Mouse (Mus musculus): ENCODE data around the gene Sf3b6. TPM values are rescaled to one million over a fixed set of nuclear protein-coding genes. Genes with fewer than 3 reads are reported as not detected.

The Sf3b6 gene
- polyA plus RNA-seq, 1 experiment from 2014 or later: 233 TPM

- Histone ChIP-seq H3K27ac (ENCODE audit: low read length) (peak overlapping the region; percentile 77), H3K9ac (replicated peaks; ENCODE audit: low read depth, low read length) (peak overlapping the region; percentile 75), H3K9me3 (ENCODE audit: control insufficient read depth, low read length) (no peaks in the 10 kb centered on the region), H3K4me2 (ENCODE audit: low read length) (peak overlapping the region; percentile 98), H3K27me3 (replicated peaks; ENCODE audit: control insufficient read depth, insufficient read depth, low read length) (no peaks in the 10 kb centered on the region), H3K4me1 (replicated peaks; ENCODE audit: control insufficient read depth, insufficient read depth, low read length) (peaks cover 19% of the 10 kb centered on the region), H3K4me3 (replicated peaks; ENCODE audit: low read length) (peak overlapping the region; percentile 85), H3K36me3 (ENCODE audit: control insufficient read depth, insufficient read depth) (peaks cover 6% of the 10 kb centered on the region; the same call in 1 of the 2 replicates)
- ATAC-seq: peak; percentile 64
- WGBS: 8% methylated on average over 24 of the region's 24 CpGs
Observed at GRCm38 (mm10) chr12:4816680-4817360, 524 bp upstream of the Sf3b6 start.

- no peak for ATAC-seq
- Histone ChIP-seq H3K9ac (replicated peaks; ENCODE audit: low read depth, low read length) (no peak overlapping the region), H3K4me1 (replicated peaks; ENCODE audit: control insufficient read depth, insufficient read depth, low read length) (no peaks in the 10 kb centered on the region), H3K27ac (ENCODE audit: low read length) (no peak overlapping the region), H3K4me2 (ENCODE audit: low read length) (no peak overlapping the region), H3K4me3 (replicated peaks; ENCODE audit: low read length) (no peak overlapping the region), H3K9me3 (ENCODE audit: control insufficient read depth, low read length) (no peaks in the 10 kb centered on the region), H3K27me3 (replicated peaks; ENCODE audit: control insufficient read depth, insufficient read depth, low read length) (no peaks in the 10 kb centered on the region), H3K36me3 (ENCODE audit: control insufficient read depth, insufficient read depth) (peaks cover 15% of the 10 kb centered on the region)
- WGBS: 73% methylated on average over 3 of the region's 3 CpGs
Observed at GRCm38 (mm10) chr12:4827256-4827655, 9.9 kb downstream of the Sf3b6 start.

GRCm38 (mm10) chr12:4836959-4837358 is 19.6 kb downstream of the Sf3b6 start:
- ATAC-seq: no peak
- peaks cover 8% of the 10 kb centered on the region; the same call in 1 of the 2 replicates for H3K27me3 ChIP-seq (replicated peaks; ENCODE audit: control insufficient read depth, insufficient read depth, low read length)
- H3K36me3 ChIP-seq (ENCODE audit: control insufficient read depth, insufficient read depth): peaks cover 4% of the 10 kb centered on the region; the same call in 1 of the 2 replicates
- H3K9me3 ChIP-seq (ENCODE audit: control insufficient read depth, low read length): no peaks in the 10 kb centered on the region
- H3K4me1 ChIP-seq (replicated peaks; ENCODE audit: control insufficient read depth, insufficient read depth, low read length): peaks cover 5% of the 10 kb centered on the region
- no peak overlapping the region for H3K27ac ChIP-seq (ENCODE audit: low read length)
- 52% methylated on average over 4 of the region's 4 CpGs for WGBS
- no peak overlapping the region for H3K4me2 ChIP-seq (ENCODE audit: low read length)
- no peak overlapping the region for H3K9ac ChIP-seq (replicated peaks; ENCODE audit: low read depth, low read length)
- H3K4me3 ChIP-seq (replicated peaks; ENCODE audit: low read length): no peak overlapping the region

GRCm38 (mm10) chr12:4840010-4840409 is 22.7 kb downstream of the Sf3b6 start:
- Histone ChIP-seq H3K36me3 (ENCODE audit: control insufficient read depth, insufficient read depth) (no peaks in the 10 kb centered on the region), H3K4me1 (replicated peaks; ENCODE audit: control insufficient read depth, insufficient read depth, low read length) (peaks cover 15% of the 10 kb centered on the region), H3K4me3 (replicated peaks; ENCODE audit: low read length) (no peak overlapping the region), H3K4me2 (ENCODE audit: low read length) (no peak overlapping the region), H3K9me3 (ENCODE audit: control insufficient read depth, low read length) (no peaks in the 10 kb centered on the region), H3K27ac (ENCODE audit: low read length) (no peak overlapping the region), H3K9ac (replicated peaks; ENCODE audit: low read depth, low read length) (no peak overlapping the region), H3K27me3 (replicated peaks; ENCODE audit: control insufficient read depth, insufficient read depth, low read length) (peaks cover 8% of the 10 kb centered on the region; the same call in 1 of the 2 replicates)
- ATAC-seq: no peak
- 63% methylated on average over 6 of the region's 6 CpGs for WGBS

GRCm38 (mm10) chr12:4840741-4841140 is 23.4 kb downstream of the Sf3b6 start:
- WGBS: 1% methylated on average over 11 of the region's 11 CpGs
- ATAC-seq: no peak

GRCm38 (mm10) chr12:4841392-4841887 is 24.1 kb downstream of the Sf3b6 start, which contains the start of gene Fkbp1b:
Gene Fkbp1b, minus strand, starts transcription at chr12:4841591.
- Histone ChIP-seq H3K4me2 (ENCODE audit: low read length) (peak within 1 kb of the TSS; percentile 95), H3K4me1 (replicated peaks; ENCODE audit: control insufficient read depth, insufficient read depth, low read length) (peaks cover 15% of the 10 kb centered on the region), H3K4me3 (replicated peaks; ENCODE audit: low read length) (peak within 1 kb of the TSS; percentile 91), H3K9ac (replicated peaks; ENCODE audit: low read depth, low read length) (peak within 1 kb of the TSS; percentile 86), H3K9me3 (ENCODE audit: control insufficient read depth, low read length) (no peaks in the 10 kb centered on the region), H3K27ac (ENCODE audit: low read length) (no peak within 1 kb of the TSS), H3K36me3 (ENCODE audit: control insufficient read depth, insufficient read depth) (no peaks in the 10 kb centered on the region), H3K27me3 (replicated peaks; ENCODE audit: control insufficient read depth, insufficient read depth, low read length) (peaks cover 8% of the 10 kb centered on the region; the same call in 1 of the 2 replicates)
- under 1% methylated on average over 37 of the region's 37 CpGs for WGBS
- ATAC-seq: peak; percentile 52

More at GRCm38 (mm10) chr12:4840741-4841140, 23.4 kb downstream of the Sf3b6 start:
- peak overlapping the region; percentile 86 for H3K9ac ChIP-seq (replicated peaks; ENCODE audit: low read depth, low read length)
- peak overlapping the region; percentile 95 for H3K4me2 ChIP-seq (ENCODE audit: low read length)
- peaks cover 15% of the 10 kb centered on the region for H3K4me1 ChIP-seq (replicated peaks; ENCODE audit: control insufficient read depth, insufficient read depth, low read length)
- H3K9me3 ChIP-seq (ENCODE audit: control insufficient read depth, low read length): no peaks in the 10 kb centered on the region
- no peak overlapping the region for H3K27ac ChIP-seq (ENCODE audit: low read length)
- peak overlapping the region; percentile 91 for H3K4me3 ChIP-seq (replicated peaks; ENCODE audit: low read length)
- no peaks in the 10 kb centered on the region for H3K36me3 ChIP-seq (ENCODE audit: control insufficient read depth, insufficient read depth)
- peaks cover 8% of the 10 kb centered on the region; the same call in 1 of the 2 replicates for H3K27me3 ChIP-seq (replicated peaks; ENCODE audit: control insufficient read depth, insufficient read depth, low read length)

GRCm38 (mm10) chr12:4842456-4842855 is 25.1 kb downstream of the Sf3b6 start:
- H3K9me3 ChIP-seq (ENCODE audit: control insufficient read depth, low read length): no peaks in the 10 kb centered on the region
- H3K4me2 ChIP-seq (ENCODE audit: low read length): no peak overlapping the region
- H3K4me3 ChIP-seq (replicated peaks; ENCODE audit: low read length): no peak overlapping the region
- peaks cover 8% of the 10 kb centered on the region; the same call in 1 of the 2 replicates for H3K27me3 ChIP-seq (replicated peaks; ENCODE audit: control insufficient read depth, insufficient read depth, low read length)
- H3K4me1 ChIP-seq (replicated peaks; ENCODE audit: control insufficient read depth, insufficient read depth, low read length): peaks cover 15% of the 10 kb centered on the region
- 90% methylated on average over 8 of the region's 8 CpGs for WGBS
- no peaks in the 10 kb centered on the region for H3K36me3 ChIP-seq (ENCODE audit: control insufficient read depth, insufficient read depth)
- ATAC-seq: no peak
- H3K27ac ChIP-seq (ENCODE audit: low read length): no peak overlapping the region
- no peak overlapping the region for H3K9ac ChIP-seq (replicated peaks; ENCODE audit: low read depth, low read length)

GRCm38 (mm10) chr12:4842890-4843597 is 25.7 kb downstream of the Sf3b6 start, which contains the start of gene Wdcp:
Gene Wdcp, plus strand, starts transcription at chr12:4843303.
- Histone ChIP-seq H3K4me3 (replicated peaks; ENCODE audit: low read length) (peak within 1 kb of the TSS; percentile 69), H3K27ac (ENCODE audit: low read length) (no peak within 1 kb of the TSS), H3K27me3 (replicated peaks; ENCODE audit: control insufficient read depth, insufficient read depth, low read length) (peaks cover 8% of the 10 kb centered on the region; the same call in 1 of the 2 replicates), H3K9me3 (ENCODE audit: control insufficient read depth, low read length) (no peaks in the 10 kb centered on the region), H3K36me3 (ENCODE audit: control insufficient read depth, insufficient read depth) (no peaks in the 10 kb centered on the region), H3K4me1 (replicated peaks; ENCODE audit: control insufficient read depth, insufficient read depth, low read length) (peaks cover 15% of the 10 kb centered on the region), H3K9ac (replicated peaks; ENCODE audit: low read depth, low read length) (peak within 1 kb of the TSS; percentile 58), H3K4me2 (ENCODE audit: low read length) (peak within 1 kb of the TSS; percentile 75)
- ATAC-seq: peak; percentile 93
- WGBS: under 1% methylated on average over 30 of the region's 30 CpGs

GRCm38 (mm10) chr12:4843741-4844140 is 26.4 kb downstream of the Sf3b6 start:
- Histone ChIP-seq H3K27ac (ENCODE audit: low read length) (no peak overlapping the region), H3K4me3 (replicated peaks; ENCODE audit: low read length) (peak overlapping the region; percentile 69), H3K9ac (replicated peaks; ENCODE audit: low read depth, low read length) (peak overlapping the region; percentile 58), H3K27me3 (replicated peaks; ENCODE audit: control insufficient read depth, insufficient read depth, low read length) (peaks cover 8% of the 10 kb centered on the region; the same call in 1 of the 2 replicates), H3K4me1 (replicated peaks; ENCODE audit: control insufficient read depth, insufficient read depth, low read length) (peaks cover 15% of the 10 kb centered on the region), H3K9me3 (ENCODE audit: control insufficient read depth, low read length) (no peaks in the 10 kb centered on the region), H3K36me3 (ENCODE audit: control insufficient read depth, insufficient read depth) (no peaks in the 10 kb centered on the region), H3K4me2 (ENCODE audit: low read length) (peak overlapping the region; percentile 75)
- ATAC-seq: peak; percentile 45
- WGBS: 0% methylated on average over 12 of the region's 12 CpGs

Data from forebrain, embryonic 16.5 days (tissue).